Mouse (Mus musculus) retina, postnatal 7 days (tissue): ENCODE measurements around the gene Nup50.

ENCODE experiments used
- DNase-seq: peaks from one replicate; pipeline ENCODE4 v3.0.0-alpha.2; 2012; ENCODE audit warnings: low read depth, low spot score

Nup50 gene

GRCm38 (mm10) chr15:84987874-84988825, 64.9 kb downstream of the Nup50 start, which contains the start of gene 5031439G07Rik:
5031439G07Rik (minus strand) TSS chr15:84988551.
- DNase-seq = peak; percentile 88

GRCm38 (mm10) chr15:84989098-84989497, 65.9 kb downstream of the Nup50 start:
- DNase-seq = no peak

GRCm38 (mm10) chr15:84989771-84990170, 66.6 kb downstream of the Nup50 start:
- no peak for DNase-seq
